Mouse (Mus musculus): ENCODE results near the gene Gpsm1. TPM values are rescaled to one million over a fixed set of nuclear protein-coding genes. Genes with fewer than 3 reads are reported as not detected.

The Gpsm1 gene
- polyA plus RNA-seq, 1 experiment from 2014 or later: 23.2 TPM

DNA sequence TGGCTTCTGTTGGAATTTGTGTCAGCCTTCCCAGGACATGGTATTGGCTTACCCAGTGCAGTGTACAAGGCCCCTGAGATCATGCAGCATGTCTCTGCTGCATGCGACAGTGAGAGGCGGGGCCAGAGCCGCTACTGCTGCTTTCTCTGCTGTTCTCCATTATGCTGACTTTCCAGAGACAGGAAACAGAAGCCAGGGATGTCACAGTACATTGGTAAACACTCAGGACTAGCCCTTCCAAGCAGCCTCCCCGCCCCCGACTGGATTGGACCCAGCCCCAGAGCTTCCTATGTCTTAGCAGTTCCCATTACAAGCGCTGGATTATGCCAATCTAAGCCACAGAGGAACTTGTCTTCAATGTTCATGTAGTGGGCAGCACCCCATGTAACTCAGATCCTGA lies 32.9 kb downstream of the Gpsm1 start:
- Histone ChIP-seq H3K4me1 (ENCODE audit: control insufficient read depth, insufficient read depth, low read length) (peaks cover 15% of the 10 kb centered on the region), H3K27ac (ENCODE audit: low read length) (peak overlapping the region; percentile 40), H3K27me3 (replicated peaks; ENCODE audit: control insufficient read depth, insufficient read depth, low read length) (no peaks in the 10 kb centered on the region), H3K9ac (ENCODE audit: low read depth, low read length) (peak overlapping the region; percentile 8; the same call in 1 of the 2 replicates), H3K9me3 (ENCODE audit: control insufficient read depth, low read length) (no peaks in the 10 kb centered on the region), H3K4me2 (ENCODE audit: low read depth, low read length) (no peak overlapping the region), H3K4me3 (ENCODE audit: low read length) (no peak overlapping the region), H3K36me3 (ENCODE audit: control insufficient read depth, insufficient read depth, low read length) (no peaks in the 10 kb centered on the region)
- WGBS: 37% methylated on average over 6 of the region's 6 CpGs
- ATAC-seq: no peak

- Histone ChIP-seq H3K9ac (ENCODE audit: low read depth, low read length) (peak within 1 kb of the TSS; percentile 97), H3K4me1 (ENCODE audit: control insufficient read depth, insufficient read depth, low read length) (peaks cover 15% of the 10 kb centered on the region), H3K4me2 (ENCODE audit: low read depth, low read length) (peak within 1 kb of the TSS; percentile 98), H3K9me3 (ENCODE audit: control insufficient read depth, low read length) (no peaks in the 10 kb centered on the region), H3K4me3 (ENCODE audit: low read length) (peak within 1 kb of the TSS; percentile 83), H3K36me3 (ENCODE audit: control insufficient read depth, insufficient read depth, low read length) (no peaks in the 10 kb centered on the region), H3K27ac (ENCODE audit: low read length) (peak within 1 kb of the TSS; percentile 86), H3K27me3 (replicated peaks; ENCODE audit: control insufficient read depth, insufficient read depth, low read length) (no peaks in the 10 kb centered on the region)
- 2% methylated on average over 62 of the region's 62 CpGs for WGBS
- peak; percentile 84 for ATAC-seq
Observed at GRCm38 (mm10) chr2:26351358-26352290, 36.3 kb downstream of the Gpsm1 start, which contains the start of gene Dnlz. Gene Dnlz (minus strand): TSS chr2:26352110.

DNA sequence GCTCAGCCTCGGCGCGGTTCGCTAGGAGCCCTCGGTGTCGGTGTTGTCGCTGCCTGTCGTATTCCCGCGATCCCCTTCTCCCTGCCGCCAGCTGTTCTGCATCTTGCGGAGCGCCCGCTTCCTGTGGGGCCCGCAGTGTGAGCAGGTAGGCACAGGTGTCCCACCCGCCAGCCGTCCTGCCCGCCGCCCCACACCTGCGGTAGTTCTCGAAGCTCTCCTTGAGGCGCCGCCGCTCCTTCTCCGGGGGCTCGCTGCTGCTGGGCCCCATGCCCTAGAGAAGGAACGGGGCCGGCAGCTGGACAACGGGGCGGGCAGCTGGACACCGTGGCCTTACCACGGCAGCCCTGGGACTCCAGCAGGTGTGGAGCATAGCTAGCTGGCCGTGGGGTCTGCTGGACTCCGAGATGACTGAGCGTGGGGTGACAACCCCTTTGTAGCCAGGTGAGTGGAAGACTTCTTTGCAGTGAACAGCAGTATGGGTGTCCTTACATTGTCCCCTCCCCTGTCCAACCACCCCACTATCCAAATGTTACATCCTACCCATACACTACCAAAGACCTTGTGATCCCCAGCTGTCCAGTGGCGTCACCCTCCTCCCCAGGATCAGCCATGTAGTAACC lies 37.1 kb downstream of the Gpsm1 start:
- Histone ChIP-seq H3K4me2 (ENCODE audit: low read depth, low read length) (peak overlapping the region; percentile 98), H3K27ac (ENCODE audit: low read length) (peak overlapping the region; percentile 43; the same call in 1 of the 2 replicates), H3K4me3 (ENCODE audit: low read length) (peak overlapping the region; percentile 83), H3K36me3 (ENCODE audit: control insufficient read depth, insufficient read depth, low read length) (no peaks in the 10 kb centered on the region), H3K4me1 (ENCODE audit: control insufficient read depth, insufficient read depth, low read length) (peaks cover 15% of the 10 kb centered on the region), H3K9ac (ENCODE audit: low read depth, low read length) (peak overlapping the region; percentile 97), H3K9me3 (ENCODE audit: control insufficient read depth, low read length) (no peaks in the 10 kb centered on the region), H3K27me3 (replicated peaks; ENCODE audit: control insufficient read depth, insufficient read depth, low read length) (no peaks in the 10 kb centered on the region)
- ATAC-seq: peak; percentile 50
- 3% methylated on average over 36 of the region's 36 CpGs for WGBS

- Histone ChIP-seq H3K36me3 (ENCODE audit: control insufficient read depth, insufficient read depth, low read length) (no peaks in the 10 kb centered on the region), H3K9ac (ENCODE audit: low read depth, low read length) (peak overlapping the region; percentile 97)
- no peak for ATAC-seq
Observed at GRCm38 (mm10) chr2:26353066-26353980, 38.0 kb downstream of the Gpsm1 start.

DNA sequence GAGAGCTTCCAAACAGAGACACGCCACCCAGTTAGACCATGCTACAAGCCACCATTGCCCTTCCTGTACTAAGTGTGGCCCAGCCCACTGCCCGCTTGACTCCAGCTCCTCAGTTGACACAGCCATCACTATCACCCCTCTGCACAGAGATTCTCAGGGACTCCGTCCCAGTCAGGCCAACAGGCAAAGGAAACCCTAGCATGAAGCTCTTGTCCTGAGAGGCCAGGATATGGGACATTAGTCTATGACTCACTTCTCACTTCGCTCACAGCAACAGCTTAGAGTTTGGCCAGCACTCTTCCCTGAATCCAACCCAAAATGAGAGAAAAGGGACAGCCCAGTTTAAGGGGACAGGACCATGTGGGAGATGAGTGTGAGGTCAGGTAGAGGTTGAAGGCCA lies 39.1 kb downstream of the Gpsm1 start:
- WGBS: 93% methylated on average over 4 of the region's 4 CpGs
- no peak overlapping the region for H3K27ac ChIP-seq (ENCODE audit: low read length)
- H3K36me3 ChIP-seq (ENCODE audit: control insufficient read depth, insufficient read depth, low read length): no peaks in the 10 kb centered on the region
- H3K9ac ChIP-seq (ENCODE audit: low read depth, low read length): no peak overlapping the region
- no peaks in the 10 kb centered on the region for H3K9me3 ChIP-seq (ENCODE audit: control insufficient read depth, low read length)
- H3K4me3 ChIP-seq (ENCODE audit: low read length): no peak overlapping the region
- H3K4me1 ChIP-seq (ENCODE audit: control insufficient read depth, insufficient read depth, low read length): peaks cover 11% of the 10 kb centered on the region
- no peaks in the 10 kb centered on the region for H3K27me3 ChIP-seq (replicated peaks; ENCODE audit: control insufficient read depth, insufficient read depth, low read length)
- ATAC-seq: no peak
- H3K4me2 ChIP-seq (ENCODE audit: low read depth, low read length): no peak overlapping the region

More at GRCm38 (mm10) chr2:26353066-26353980, 38.0 kb downstream of the Gpsm1 start:
- Histone ChIP-seq H3K4me3 (ENCODE audit: low read length) (peak overlapping the region; percentile 83), H3K27ac (ENCODE audit: low read length) (no peak overlapping the region), H3K4me1 (ENCODE audit: control insufficient read depth, insufficient read depth, low read length) (peaks cover 15% of the 10 kb centered on the region), H3K27me3 (replicated peaks; ENCODE audit: control insufficient read depth, insufficient read depth, low read length) (no peaks in the 10 kb centered on the region), H3K4me2 (ENCODE audit: low read depth, low read length) (peak overlapping the region; percentile 98), H3K9me3 (ENCODE audit: control insufficient read depth, low read length) (no peaks in the 10 kb centered on the region)
- WGBS: 89% methylated on average over 11 of the region's 11 CpGs

DNA sequence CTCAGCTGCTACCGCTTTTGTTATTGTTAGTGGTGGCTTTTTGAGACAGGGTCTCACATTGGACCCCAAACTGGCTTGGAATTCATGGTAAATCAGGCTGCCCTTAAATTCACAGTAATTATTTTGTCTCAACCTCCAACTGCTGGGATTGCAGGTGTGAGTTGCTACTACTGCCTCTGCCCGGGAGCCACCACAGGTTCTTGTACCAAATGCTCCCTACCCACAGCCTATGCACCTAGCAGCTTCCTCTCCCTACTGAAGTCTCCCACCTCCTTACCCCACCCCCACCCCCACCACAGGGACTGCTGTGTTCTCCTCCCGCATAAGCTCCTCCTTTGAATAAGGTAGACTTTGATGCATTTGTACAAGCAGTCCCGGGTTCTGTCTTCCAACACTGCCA lies 40.9 kb downstream of the Gpsm1 start:
- Histone ChIP-seq H3K4me1 (ENCODE audit: control insufficient read depth, insufficient read depth, low read length) (peaks cover 7% of the 10 kb centered on the region), H3K27me3 (replicated peaks; ENCODE audit: control insufficient read depth, insufficient read depth, low read length) (no peaks in the 10 kb centered on the region), H3K9me3 (ENCODE audit: control insufficient read depth, low read length) (no peaks in the 10 kb centered on the region), H3K27ac (ENCODE audit: low read length) (no peak overlapping the region), H3K4me2 (ENCODE audit: low read depth, low read length) (no peak overlapping the region), H3K9ac (ENCODE audit: low read depth, low read length) (no peak overlapping the region), H3K4me3 (ENCODE audit: low read length) (no peak overlapping the region), H3K36me3 (ENCODE audit: control insufficient read depth, insufficient read depth, low read length) (no peaks in the 10 kb centered on the region)
- ATAC-seq: no peak
- WGBS: 83% methylated on average over 4 of the region's 4 CpGs

- H3K9ac ChIP-seq (ENCODE audit: low read depth, low read length): no peak overlapping the region
- H3K4me2 ChIP-seq (ENCODE audit: low read depth, low read length): no peak overlapping the region
- no peak overlapping the region for H3K4me3 ChIP-seq (ENCODE audit: low read length)
- H3K36me3 ChIP-seq (ENCODE audit: control insufficient read depth, insufficient read depth, low read length): no peaks in the 10 kb centered on the region
- no peaks in the 10 kb centered on the region for H3K27me3 ChIP-seq (replicated peaks; ENCODE audit: control insufficient read depth, insufficient read depth, low read length)
- H3K27ac ChIP-seq (ENCODE audit: low read length): no peak overlapping the region
- ATAC-seq: no peak
- peaks cover 6% of the 10 kb centered on the region for H3K4me1 ChIP-seq (ENCODE audit: control insufficient read depth, insufficient read depth, low read length)
- H3K9me3 ChIP-seq (ENCODE audit: control insufficient read depth, low read length): no peaks in the 10 kb centered on the region
- 74% methylated on average over 7 of the region's 7 CpGs for WGBS
Observed at GRCm38 (mm10) chr2:26356678-26357077, 41.4 kb downstream of the Gpsm1 start.

- H3K4me2 ChIP-seq (ENCODE audit: low read depth, low read length): no peak overlapping the region
- H3K4me1 ChIP-seq (ENCODE audit: control insufficient read depth, insufficient read depth, low read length): peaks cover 5% of the 10 kb centered on the region
- H3K9ac ChIP-seq (ENCODE audit: low read depth, low read length): no peak overlapping the region
- no peak overlapping the region for H3K27ac ChIP-seq (ENCODE audit: low read length)
- WGBS: 45% methylated on average over 15 of the region's 15 CpGs
- ATAC-seq: no peak
- no peaks in the 10 kb centered on the region for H3K27me3 ChIP-seq (replicated peaks; ENCODE audit: control insufficient read depth, insufficient read depth, low read length)
- H3K4me3 ChIP-seq (ENCODE audit: low read length): no peak overlapping the region
- no peaks in the 10 kb centered on the region for H3K9me3 ChIP-seq (ENCODE audit: control insufficient read depth, low read length)
- H3K36me3 ChIP-seq (ENCODE audit: control insufficient read depth, insufficient read depth, low read length): no peaks in the 10 kb centered on the region
Observed at GRCm38 (mm10) chr2:26357484-26357883, 42.2 kb downstream of the Gpsm1 start.
